Mouse (Mus musculus) right cerebral cortex, postnatal 4 days (tissue): Measurements from ENCODE around the gene Zfp652.
"Not testable (repeated sequence)": the region's sequence is repeated elsewhere in the genome, so short reads cannot be mapped to it uniquely, and the experiment has no call there.

Source experiments
- DNase-seq: peaks from one replicate; pipeline ENCODE4 v3.0.0-alpha.2; 2022

Zfp652 gene

GRCm38 (mm10) chr11:95712085-95712562 lies 349 bp upstream of the Zfp652 start:
- DNase-seq, result no peak

- peak; percentile 48 for DNase-seq
Observed at GRCm38 (mm10) chr11:95713225-95713810, 845 bp downstream of the Zfp652 start.

- DNase-seq, result no peak
Observed at GRCm38 (mm10) chr11:95713811-95714241, 1.4 kb downstream of the Zfp652 start.

- no peak for DNase-seq
Observed at GRCm38 (mm10) chr11:95714411-95714810, 1.9 kb downstream of the Zfp652 start.

DNA sequence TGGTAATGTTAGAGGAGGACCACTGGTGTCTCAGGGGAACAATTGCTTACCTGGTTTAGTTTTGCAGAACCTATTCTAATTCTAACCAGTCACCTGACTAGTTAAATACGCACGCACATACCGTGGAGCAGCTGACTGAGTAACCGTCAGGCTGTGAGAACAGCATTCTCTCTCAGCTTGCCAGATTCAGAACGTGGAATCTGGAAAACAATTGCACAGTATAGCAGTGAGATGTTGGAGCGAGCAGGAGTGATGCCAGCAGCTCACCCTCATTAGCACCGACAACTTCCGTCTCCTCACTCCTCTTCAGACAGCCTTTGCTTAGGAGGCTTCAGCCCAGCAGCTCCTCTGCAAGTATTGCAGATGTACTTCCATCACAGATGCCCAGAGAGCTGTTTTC lies 3.7 kb downstream of the Zfp652 start:
- DNase-seq, result no peak

DNA sequence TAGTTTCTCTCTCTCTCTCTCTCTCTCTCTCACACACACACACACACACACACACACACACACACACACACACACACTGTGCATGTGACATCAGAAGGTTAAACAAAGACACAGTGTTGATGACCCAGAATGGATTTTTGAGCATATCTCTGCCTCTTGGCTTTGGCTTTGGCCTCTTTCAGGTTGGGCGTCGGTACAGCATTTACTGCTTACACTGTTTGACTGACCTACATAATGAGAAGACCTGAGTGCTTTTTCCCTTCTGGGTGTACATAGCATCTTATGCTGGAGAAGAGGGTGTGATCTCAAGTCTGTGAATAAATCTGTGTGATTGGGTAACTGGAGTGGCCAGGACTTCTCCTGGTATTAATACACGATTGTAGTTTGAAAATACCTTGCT lies 6.9 kb downstream of the Zfp652 start:
- no peak for DNase-seq

GRCm38 (mm10) chr11:95723287-95723686 lies 10.8 kb downstream of the Zfp652 start, which contains the start of gene B130006D01Rik:
TSS of gene B130006D01Rik (plus strand) at chr11:95723587.
- no peak for DNase-seq

DNA sequence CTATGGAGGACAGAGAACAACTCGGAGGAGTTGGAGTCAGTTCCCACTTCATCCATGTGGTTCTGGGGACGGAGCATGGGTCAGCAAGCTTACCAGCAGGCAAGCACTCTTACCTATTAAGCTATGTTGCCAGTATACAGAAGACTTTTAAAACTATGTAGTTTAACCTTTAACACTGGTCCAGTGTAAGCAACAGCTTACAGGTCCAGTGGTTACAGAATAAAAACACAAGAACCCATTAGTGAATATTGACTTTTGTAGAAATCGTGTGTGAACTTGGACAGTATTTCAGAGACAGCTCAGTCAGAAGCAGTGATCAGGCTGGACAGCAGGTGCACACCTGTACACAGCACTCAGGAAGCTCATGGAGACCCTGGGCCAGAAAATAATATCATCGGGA lies 12.0 kb downstream of the Zfp652 start:
- DNase-seq, result no peak

- DNase-seq, result no peak
Observed at GRCm38 (mm10) chr11:95726156-95726555, 13.7 kb downstream of the Zfp652 start.

- no peak for DNase-seq
Observed at GRCm38 (mm10) chr11:95727947-95728346, 15.5 kb downstream of the Zfp652 start.

- no peak for DNase-seq
Observed at GRCm38 (mm10) chr11:95728916-95729907, 16.7 kb downstream of the Zfp652 start.

DNA sequence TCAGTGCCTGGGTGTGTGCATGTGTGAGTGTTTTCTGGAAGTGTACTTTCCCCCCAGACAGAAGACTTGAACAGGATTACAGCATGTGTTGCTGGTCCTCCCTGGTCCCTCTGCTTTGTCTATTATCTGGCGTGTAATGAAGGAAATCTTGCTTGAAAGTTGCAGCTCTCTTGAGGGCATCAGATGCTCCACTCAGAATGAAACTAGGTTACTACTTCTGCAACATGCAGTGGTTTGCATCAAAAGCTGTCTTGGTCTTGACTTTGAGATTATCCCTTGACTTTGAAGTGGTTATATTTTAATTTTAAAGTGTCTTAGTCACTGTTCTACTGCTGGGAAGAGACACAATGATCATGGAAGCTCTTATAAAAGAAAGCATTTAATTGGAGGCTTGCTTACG lies 22.0 kb downstream of the Zfp652 start:
- no peak for DNase-seq

- DNase-seq, result no peak
Observed at GRCm38 (mm10) chr11:95737811-95738210, 25.3 kb downstream of the Zfp652 start.

GRCm38 (mm10) chr11:95744521-95744920 lies 32.0 kb downstream of the Zfp652 start:
- DNase-seq, result no peak

DNA sequence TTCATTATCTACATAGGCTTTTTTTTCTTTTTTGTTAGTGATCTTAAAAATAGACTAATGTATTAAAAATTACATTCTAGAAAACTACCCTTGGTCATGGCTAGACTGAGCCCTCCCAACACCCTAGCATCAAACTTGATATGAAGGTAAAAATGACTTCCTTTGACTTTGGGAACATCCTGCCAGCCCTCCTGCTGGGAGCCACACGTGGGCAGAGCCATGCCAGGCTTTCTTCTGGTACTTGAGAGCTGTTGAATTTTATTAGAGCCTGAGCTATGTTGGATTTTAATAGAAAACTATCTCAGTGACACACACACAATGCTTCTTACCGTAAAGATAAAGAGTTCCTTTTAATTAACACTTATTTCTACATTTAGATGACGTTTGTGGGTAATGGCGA lies 34.3 kb downstream of the Zfp652 start:
- DNase-seq, result no peak

GRCm38 (mm10) chr11:95748331-95748730 lies 35.9 kb downstream of the Zfp652 start:
- DNase-seq, result no peak

DNA sequence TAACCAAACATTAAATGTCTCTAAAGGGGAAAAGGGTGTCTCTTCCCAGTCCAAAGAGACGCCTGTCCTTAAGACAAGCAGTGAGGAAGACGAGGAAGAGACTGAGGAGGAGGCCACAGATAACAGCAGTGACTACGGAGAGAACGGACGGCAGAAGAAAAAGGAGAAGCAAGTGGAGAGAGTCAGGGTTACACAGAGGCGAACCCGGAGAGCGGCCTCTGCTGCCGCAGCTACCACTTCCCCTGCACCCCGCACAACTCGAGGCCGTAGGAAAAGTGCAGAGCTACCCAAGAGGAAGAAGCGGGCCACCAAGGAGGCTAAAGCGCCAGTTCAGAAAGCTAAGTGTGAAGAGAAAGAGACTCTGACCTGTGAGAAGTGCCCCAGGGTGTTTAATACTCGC lies 37.1 kb downstream of the Zfp652 start:
- DNase-seq, result no peak

DNA sequence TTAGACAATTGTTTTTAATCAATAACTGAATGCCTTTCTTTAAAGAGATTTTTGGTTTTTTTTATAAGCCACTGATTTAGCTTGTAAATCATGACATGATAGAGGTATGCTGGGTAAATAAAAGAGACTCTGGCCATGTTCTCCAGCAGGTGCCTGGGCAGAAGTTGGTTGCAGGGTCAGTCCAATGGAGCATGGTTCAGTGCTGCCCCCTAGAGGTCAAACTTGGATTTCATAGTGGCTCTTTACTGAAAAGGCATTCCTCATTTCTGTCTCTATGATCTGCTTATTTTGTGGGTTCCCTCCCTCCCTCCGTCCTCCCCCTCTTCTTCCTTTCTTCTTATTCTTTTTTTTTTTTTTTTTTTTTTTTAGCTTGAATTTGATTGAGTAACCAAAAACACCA lies 38.5 kb downstream of the Zfp652 start:
- DNase-seq, result peak; percentile 81

DNA sequence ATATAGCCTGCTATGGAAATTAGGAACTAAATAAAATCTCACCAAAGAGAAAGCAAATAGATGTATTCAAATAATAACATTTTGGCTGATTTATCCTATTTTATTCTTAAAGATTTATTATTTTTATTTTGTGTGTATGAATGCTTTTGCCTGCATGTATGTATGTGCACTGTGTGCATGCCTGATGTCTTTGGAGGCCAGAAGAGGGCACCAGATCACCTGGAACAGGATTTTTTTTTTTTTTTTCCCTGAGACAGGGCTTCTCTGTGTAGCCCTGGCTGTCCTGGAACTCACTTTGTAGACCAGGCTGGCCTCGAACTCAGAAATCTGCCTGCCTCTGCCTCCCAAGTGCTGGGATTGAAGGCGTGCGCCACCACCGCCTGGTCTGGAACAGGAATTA lies 42.7 kb downstream of the Zfp652 start:
- DNase-seq, result not testable (repeated sequence)

DNA sequence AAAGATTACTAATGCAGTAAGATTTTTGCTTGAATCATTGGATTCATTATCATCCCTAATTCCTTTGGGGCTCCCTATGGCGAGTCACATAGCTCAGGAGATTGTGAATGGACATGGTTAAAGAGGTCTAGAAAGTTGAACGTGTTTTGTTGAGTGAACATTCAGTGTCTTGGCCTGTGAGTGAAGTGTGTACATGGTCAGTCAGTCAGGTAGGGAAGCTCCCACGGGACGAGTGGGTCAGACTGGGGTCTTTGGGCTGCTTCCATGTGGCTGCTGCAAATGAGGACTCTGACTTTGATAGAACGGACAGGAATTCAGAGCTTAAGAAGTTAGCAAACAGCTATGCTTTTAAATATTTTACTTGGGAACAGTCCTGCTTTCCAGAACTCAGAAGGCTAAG lies 48.0 kb downstream of the Zfp652 start:
- DNase-seq, result no peak

- DNase-seq, result no peak
Observed at GRCm38 (mm10) chr11:95762996-95763395, 50.5 kb downstream of the Zfp652 start.

DNA sequence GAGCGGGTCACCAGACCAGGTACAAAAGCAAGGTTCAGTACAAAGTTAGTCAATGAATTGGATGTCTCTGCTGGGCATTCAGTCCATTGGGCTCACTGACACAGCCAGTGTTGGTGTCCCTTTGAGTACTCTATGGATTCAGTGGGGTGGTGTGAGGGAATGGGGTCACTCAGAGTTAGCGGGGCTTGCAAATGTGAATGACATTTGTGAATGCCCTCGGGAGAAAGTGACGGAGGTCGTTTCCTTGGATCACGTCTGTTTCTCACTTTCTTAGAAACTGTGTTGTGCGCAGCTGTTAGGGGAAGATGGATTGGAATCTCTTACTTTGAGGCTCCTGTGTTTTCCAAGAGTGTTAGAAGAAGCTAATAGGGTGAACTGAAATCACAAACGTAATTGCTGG lies 52.3 kb downstream of the Zfp652 start:
- DNase-seq, result no peak

DNA sequence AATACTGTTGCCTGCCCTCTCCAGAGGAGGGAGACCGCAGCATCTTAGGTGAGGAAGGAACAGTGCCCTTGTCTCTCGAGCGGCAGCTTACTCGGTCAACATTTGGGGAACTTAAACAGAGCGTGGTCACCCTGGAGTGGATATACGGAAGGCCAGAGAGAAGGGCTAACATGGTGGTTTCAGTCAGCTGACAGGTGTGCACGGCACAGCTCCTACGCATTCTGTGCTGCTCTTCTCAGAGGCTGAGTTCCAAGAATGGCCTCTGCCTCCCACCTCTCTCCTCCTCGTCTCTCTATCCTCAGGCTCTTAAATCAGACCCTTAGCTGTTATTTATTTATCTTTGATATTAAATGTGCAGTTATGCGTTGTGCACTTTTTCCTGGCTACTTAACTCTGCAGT lies 52.9 kb downstream of the Zfp652 start:
- no peak for DNase-seq

DNA sequence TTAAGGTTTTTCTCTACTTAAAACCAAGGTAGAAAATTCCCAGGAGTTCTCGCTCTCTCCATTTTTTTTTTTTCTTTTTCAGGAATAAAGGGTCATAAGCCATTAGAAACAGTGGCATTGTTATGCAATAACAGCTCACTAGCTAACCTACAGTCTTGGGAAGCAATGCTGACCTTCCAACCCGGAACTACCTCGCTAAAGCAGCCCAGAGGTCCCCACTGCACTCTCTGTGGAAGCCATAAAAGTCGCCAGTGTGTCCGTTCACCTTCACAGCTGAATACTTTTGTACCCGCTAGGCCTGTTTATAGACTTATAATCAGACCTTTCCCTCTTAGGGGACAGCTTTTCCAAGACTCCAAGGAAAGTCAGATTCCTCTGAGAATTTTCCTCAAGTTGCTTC lies 55.8 kb downstream of the Zfp652 start:
- DNase-seq, result no peak
